Mouse (Mus musculus) embryonic facial prominence, embryonic 12.5 days (tissue): Measurements from ENCODE around the gene Pik3ap1. TPM values are rescaled to one million over a fixed set of nuclear protein-coding genes. Genes with fewer than 3 reads are reported as not detected.

Experiments used
- ATAC-seq: fragments of 200-750 bp; cut with Nextera tagmentation; 2 replicates; pipeline ENCODE4 v1.8.0; 2017; ENCODE audit not compliant: insufficient number of reproducible peaks, insufficient read depth, low FRiP score, low TSS enrichment
- H3K27ac ChIP-seq: fragments of 300-500 bp; sonication (generic); 2 replicates; pipeline ENCODE4 v1.5.1; 2016; ENCODE audit warnings: mild to moderate bottlenecking
- H3K27me3 ChIP-seq: fragments of 300-500 bp; sonication (generic); 2 replicates; pipeline ENCODE4 v1.6.1; 2016; ENCODE audit warnings: mild to moderate bottlenecking, moderate library complexity
- H3K36me3 ChIP-seq: fragments of 300-500 bp; sonication (generic); 2 replicates; pipeline ENCODE4 v1.6.1; 2016; ENCODE audit warnings: mild to moderate bottlenecking
- H3K4me1 ChIP-seq: fragments of 300-500 bp; sonication (generic); 2 replicates; pipeline ENCODE4 v1.6.1; 2016
- H3K4me2 ChIP-seq: fragments of 300-500 bp; sonication (generic); replicated peaks from 2 replicates; pipeline ENCODE4 v1.6.1; 2016; ENCODE audit warnings: mild to moderate bottlenecking, moderate library complexity
- H3K4me3 ChIP-seq: fragments of 300-500 bp; sonication (generic); 2 replicates; pipeline ENCODE4 v1.5.1; 2016; ENCODE audit warnings: mild to moderate bottlenecking
- H3K9ac ChIP-seq: fragments of 300-500 bp; sonication (generic); 2 replicates; pipeline ENCODE4 v1.6.1; 2016; ENCODE audit warnings: mild to moderate bottlenecking, moderate library complexity
- H3K9me3 ChIP-seq: fragments of 300-500 bp; sonication (generic); 2 replicates; pipeline ENCODE4 v1.6.1; 2016; ENCODE audit warnings: mild to moderate bottlenecking, moderate library complexity
- WGBS: fragments of 180-500 bp; shearing (Covaris S2); methylation state at CpG from one replicate; pipeline ENCODE4 v1.1.7; 2016; 5-methylcytosine and 5-hydroxymethylcytosine counted together
- polyA plus RNA-seq: library from polyadenylated mRNA; unstranded; fragments of >200 nt; fragmentation: Nextera tagmentation; extraction: Ambion mirVana; gene quantifications from 2 replicates; pipeline ENCODE4 v1.2.1, GENCODE M21; 2016

Gene Pik3ap1
- polyA plus RNA-seq, 1 experiment from 2014 or later = 2.9 TPM

DNA sequence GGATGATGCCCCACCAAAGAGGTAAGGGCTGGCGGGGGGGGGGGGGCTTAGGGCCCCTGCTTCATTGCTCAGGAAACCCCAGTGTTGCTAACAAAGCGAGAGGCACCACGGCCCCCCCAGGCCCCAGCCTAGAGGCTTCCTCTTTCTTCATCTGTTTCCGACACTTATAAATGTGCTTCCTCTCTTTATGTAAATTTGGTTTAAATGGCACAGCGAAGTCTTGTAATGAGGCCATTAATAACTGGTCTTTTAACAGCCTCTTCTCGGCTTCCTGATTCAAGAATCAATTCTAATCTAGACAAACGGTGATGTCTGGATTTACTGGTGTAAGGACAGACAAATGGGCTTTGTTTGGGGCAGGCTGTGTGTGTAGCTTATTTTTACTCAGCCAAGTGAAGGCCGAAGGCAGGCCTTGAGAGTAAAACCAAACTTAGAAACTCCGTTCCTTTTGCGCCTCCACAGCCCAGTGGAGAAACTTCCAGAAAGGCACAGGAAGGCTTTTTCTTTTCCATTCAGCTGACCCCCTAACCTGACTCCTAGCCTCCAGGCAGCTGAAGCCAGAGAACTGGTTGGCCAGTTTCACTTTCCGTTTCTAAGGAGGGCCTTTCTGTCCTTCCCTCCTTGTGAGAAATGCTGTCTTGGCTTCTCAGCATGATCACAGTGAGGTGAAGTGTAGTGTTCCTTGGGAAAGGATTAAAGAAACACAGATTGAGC lies 39.7 kb downstream of the Pik3ap1 start:
- Histone ChIP-seq H3K27me3 (no peaks in the 10 kb centered on the region), H3K9ac (no peak overlapping the region)

DNA sequence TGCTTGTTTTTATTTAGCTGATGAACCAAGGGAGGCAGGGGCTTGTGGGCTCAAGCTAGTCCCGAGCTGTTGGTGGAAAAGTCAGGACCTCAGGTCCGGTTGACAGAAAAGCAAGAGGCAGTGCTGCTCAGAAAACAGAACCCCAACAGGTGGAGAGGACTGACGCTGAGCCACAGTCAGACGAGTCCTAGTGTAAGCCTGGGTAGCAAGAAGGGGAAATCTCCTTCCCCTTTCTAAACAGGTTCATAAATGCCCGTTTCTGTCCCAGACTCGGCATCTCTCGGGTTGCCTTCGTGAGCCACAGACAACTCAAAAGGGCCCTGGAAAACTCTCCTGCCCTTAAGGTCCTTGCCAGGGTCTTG lies 40.3 kb downstream of the Pik3ap1 start:
- peaks cover 3% of the 10 kb centered on the region; the same call in 1 of the 2 replicates for H3K4me1 ChIP-seq
- ATAC-seq = no peak
- 81% methylated on average over 8 of the region's 8 CpGs for WGBS

More for the DNA sequence above, 39.7 kb downstream of the Pik3ap1 start:
- H3K4me1 ChIP-seq = peaks cover 3% of the 10 kb centered on the region; the same call in 1 of the 2 replicates
- no peaks in the 10 kb centered on the region for H3K9me3 ChIP-seq
- WGBS = 58% methylated on average over 11 of the region's 11 CpGs
- no peak for ATAC-seq
- no peak overlapping the region for H3K4me2 ChIP-seq
- H3K27ac ChIP-seq = no peak overlapping the region
- no peak overlapping the region for H3K4me3 ChIP-seq
- H3K36me3 ChIP-seq = no peaks in the 10 kb centered on the region

DNA sequence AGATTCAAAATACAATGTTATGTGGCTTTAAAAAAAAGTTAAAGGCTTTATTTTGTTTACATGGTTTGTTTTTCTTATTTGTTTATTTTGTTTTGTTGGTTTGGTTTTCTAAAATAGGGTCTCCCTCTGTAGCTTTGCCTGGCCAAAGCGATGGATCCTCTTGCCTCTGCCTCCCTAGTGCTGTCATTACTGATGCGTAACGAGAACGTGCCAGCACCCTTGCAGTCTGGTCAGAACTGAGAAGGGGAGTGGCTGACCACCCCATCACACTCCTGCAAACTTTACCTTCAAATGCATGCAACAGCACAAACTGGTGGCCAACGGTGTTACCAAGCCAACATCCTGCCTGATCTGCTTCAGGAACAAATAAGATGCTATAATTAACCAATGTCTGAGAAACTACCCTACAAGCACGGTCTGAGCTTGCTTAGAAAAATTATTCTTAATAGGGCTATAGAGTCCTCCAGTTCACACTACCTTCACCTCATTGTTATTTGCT lies 42.3 kb downstream of the Pik3ap1 start:
- no peak for ATAC-seq
- WGBS = 83% methylated on average over 6 of the region's 6 CpGs
- no peaks in the 10 kb centered on the region for H3K36me3 ChIP-seq

More for the DNA sequence above, 40.3 kb downstream of the Pik3ap1 start:
- Histone ChIP-seq H3K27ac (no peak overlapping the region), H3K4me3 (no peak overlapping the region), H3K36me3 (no peaks in the 10 kb centered on the region), H3K27me3 (no peaks in the 10 kb centered on the region), H3K9me3 (no peaks in the 10 kb centered on the region), H3K4me2 (no peak overlapping the region), H3K9ac (no peak overlapping the region)

DNA sequence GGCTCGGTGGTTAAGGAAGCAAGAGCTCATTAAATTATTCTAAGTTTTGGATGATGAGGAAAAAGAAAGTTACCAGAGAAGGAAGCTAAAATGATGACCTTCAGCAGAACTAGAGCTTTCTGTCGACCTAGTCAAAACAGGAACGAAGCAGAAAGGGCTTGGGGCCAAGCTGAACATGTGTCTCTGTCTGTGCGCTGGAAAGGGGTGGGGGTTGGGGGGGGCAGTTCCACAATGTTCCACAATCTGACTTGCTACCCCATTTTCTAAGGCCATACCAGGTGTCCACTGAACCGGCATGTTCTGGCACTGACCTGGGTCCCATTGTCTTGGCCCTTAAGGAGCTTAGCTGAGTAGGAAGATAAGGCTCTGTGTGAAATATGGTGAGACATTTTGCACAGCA lies 43.2 kb downstream of the Pik3ap1 start:
- H3K4me1 ChIP-seq = peaks cover 8% of the 10 kb centered on the region
- no peaks in the 10 kb centered on the region for H3K9me3 ChIP-seq
- no peaks in the 10 kb centered on the region for H3K27me3 ChIP-seq
- no peak overlapping the region for H3K27ac ChIP-seq
- ATAC-seq = no peak
- H3K36me3 ChIP-seq = no peaks in the 10 kb centered on the region
- no peak overlapping the region for H3K9ac ChIP-seq
- 83% methylated on average over 5 of the region's 5 CpGs for whole genome bisulfite sequencing
- no peak overlapping the region for H3K4me2 ChIP-seq
- H3K4me3 ChIP-seq = no peak overlapping the region

More for the DNA sequence above, 42.3 kb downstream of the Pik3ap1 start:
- H3K27ac ChIP-seq = no peak overlapping the region
- no peak overlapping the region for H3K4me2 ChIP-seq
- H3K27me3 ChIP-seq = no peaks in the 10 kb centered on the region
- no peaks in the 10 kb centered on the region for H3K9me3 ChIP-seq
- H3K4me1 ChIP-seq = peaks cover 8% of the 10 kb centered on the region
- no peak overlapping the region for H3K9ac ChIP-seq
- H3K4me3 ChIP-seq = no peak overlapping the region

DNA sequence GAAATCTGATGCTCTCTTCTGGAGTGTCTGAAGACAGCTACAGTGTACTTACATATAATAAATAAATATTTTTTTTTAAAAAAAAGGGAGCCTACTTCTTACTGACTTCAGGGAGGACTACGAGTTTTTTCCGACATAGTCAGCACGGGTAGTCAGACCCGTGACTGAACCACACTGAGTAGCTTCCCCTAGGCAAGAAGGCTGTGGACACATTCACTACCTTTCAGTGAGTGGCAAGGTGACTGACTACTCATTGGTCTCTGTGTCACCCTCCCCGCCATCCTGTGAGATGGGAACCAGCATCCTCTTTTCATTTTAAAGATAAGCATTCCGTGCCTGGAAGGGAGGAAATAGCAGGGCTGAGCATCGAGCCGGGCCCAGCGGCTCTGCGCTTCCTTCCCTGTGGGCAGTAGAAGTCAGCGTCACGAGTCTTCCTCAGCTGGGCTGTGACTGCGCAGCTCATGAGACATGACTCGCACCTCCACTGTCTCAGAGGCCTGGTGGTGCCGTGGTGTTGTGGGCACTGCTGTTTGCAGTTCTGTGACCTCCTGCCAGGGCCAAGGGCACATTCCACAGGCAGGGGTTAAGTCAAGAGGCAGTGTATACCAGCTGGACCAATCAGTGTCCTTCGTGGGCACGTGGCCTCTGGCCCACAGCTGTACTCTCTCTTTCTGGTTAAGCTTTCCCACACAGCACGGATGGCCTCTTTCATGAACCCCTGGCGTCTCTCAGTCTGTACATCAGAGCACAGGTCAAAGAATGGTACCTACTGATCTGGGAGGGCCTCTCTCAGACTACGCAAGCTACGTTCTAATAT lies 45.7 kb downstream of the Pik3ap1 start:
- Histone ChIP-seq H3K36me3 (no peaks in the 10 kb centered on the region), H3K4me2 (no peak overlapping the region), H3K9me3 (no peaks in the 10 kb centered on the region), H3K4me3 (no peak overlapping the region), H3K4me1 (peaks cover 5% of the 10 kb centered on the region), H3K27ac (no peak overlapping the region), H3K9ac (no peak overlapping the region), H3K27me3 (no peaks in the 10 kb centered on the region)
- no peak for ATAC-seq
- 59% methylated on average over 21 of the region's 21 CpGs for WGBS

DNA sequence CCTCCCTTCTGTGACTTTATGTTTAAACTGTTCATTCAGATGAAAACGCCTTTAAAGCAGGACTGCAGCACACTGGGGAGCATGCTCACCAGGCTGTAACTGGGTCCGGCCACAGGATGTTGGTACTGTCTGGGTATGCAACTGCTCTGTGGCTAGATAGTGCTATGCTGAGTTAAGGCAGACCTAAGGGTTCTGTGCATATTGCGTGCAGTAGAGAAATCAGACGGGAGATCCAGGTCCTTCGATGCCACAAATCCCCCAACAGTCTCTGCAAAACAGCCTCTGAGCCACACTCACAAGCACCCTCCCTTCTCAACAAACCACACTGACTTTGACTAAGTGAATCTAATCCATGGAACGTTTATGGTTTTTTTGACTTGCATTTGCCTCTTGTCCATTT lies 46.5 kb downstream of the Pik3ap1 start:
- no peak overlapping the region for H3K27ac ChIP-seq
- no peak overlapping the region for H3K9ac ChIP-seq
- H3K9me3 ChIP-seq = no peaks in the 10 kb centered on the region
- no peak overlapping the region for H3K4me2 ChIP-seq
- no peaks in the 10 kb centered on the region for H3K27me3 ChIP-seq
- no peak overlapping the region for H3K4me3 ChIP-seq
- 83% methylated on average over 6 of the region's 6 CpGs for WGBS
- H3K4me1 ChIP-seq = peaks cover 5% of the 10 kb centered on the region
- no peak for ATAC-seq
- no peaks in the 10 kb centered on the region for H3K36me3 ChIP-seq

DNA sequence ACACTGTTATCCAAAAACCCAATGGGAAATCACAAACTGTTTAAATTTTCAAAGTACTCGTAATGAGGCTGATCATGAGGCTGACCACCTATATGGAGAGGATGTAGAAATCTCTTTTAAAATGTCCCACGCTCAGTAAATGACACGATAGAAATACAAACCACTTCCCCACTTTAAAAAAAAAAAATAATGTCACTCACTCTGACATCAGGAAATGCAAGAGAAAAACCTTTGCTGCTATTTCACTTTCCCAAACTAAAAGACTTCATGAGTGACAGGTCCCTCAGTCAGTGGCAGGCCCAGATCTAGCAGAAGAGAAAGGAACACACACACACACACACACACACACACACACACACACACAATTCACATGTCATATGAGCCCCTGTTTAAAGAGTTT lies 49.2 kb downstream of the Pik3ap1 start:
- ATAC-seq = no peak
- Histone ChIP-seq H3K36me3 (no peaks in the 10 kb centered on the region), H3K4me3 (no peak overlapping the region), H3K9me3 (no peaks in the 10 kb centered on the region), H3K27me3 (no peaks in the 10 kb centered on the region), H3K9ac (no peak overlapping the region), H3K4me2 (no peak overlapping the region), H3K27ac (no peak overlapping the region), H3K4me1 (peaks cover 5% of the 10 kb centered on the region)
- 87% methylated on average over 3 of the region's 3 CpGs for WGBS

DNA sequence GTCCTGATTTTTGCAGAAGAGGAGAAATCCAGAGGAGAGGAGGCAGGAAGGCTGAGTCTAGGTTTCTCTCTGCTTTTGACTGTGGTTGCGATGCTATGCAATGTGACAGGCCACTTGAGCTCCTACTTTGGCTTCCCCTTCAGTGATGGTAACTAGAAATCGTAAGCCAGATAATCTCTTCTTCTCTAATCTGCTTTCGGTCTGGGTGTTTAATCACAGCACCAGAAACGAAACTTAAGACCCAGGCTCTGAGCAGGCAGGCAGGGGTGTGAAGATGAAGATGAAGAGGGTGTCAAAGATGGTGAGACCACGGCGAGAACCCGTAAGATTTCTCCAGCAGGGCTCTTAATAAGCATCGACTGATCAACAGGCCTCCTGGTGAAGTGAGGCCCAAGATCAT lies 51.9 kb downstream of the Pik3ap1 start:
- Histone ChIP-seq H3K9me3 (no peaks in the 10 kb centered on the region), H3K4me3 (no peak overlapping the region), H3K27me3 (no peaks in the 10 kb centered on the region), H3K36me3 (no peaks in the 10 kb centered on the region), H3K27ac (no peak overlapping the region), H3K9ac (no peak overlapping the region), H3K4me1 (no peaks in the 10 kb centered on the region), H3K4me2 (no peak overlapping the region)
- no peak for ATAC-seq
- WGBS = 83% methylated on average over 8 of the region's 8 CpGs

DNA sequence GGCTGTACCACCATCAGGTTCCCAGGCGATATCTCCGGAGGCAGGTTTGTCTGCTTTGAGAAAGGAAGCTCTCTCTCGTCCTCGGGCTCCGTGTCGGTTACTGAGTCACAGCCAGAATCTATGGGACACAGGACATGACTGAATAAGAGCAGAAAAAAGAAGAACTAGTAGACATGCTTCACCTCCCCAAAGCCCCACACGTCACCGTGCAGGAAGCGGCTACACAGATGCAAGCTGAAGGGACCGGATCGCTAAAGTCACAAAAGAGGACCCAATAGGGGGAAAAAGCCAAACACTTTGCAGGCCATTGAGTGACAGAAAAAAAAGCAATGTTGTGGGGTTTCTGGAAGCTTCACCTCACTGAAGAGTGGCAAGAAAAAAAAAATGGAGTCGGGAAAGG lies 52.7 kb downstream of the Pik3ap1 start:
- no peaks in the 10 kb centered on the region for H3K4me1 ChIP-seq
- no peak overlapping the region for H3K9ac ChIP-seq
- H3K4me3 ChIP-seq = no peak overlapping the region
- H3K4me2 ChIP-seq = no peak overlapping the region
- no peaks in the 10 kb centered on the region for H3K36me3 ChIP-seq
- H3K27me3 ChIP-seq = no peaks in the 10 kb centered on the region
- no peak for ATAC-seq
- WGBS = 89% methylated on average over 12 of the region's 12 CpGs
- no peaks in the 10 kb centered on the region for H3K9me3 ChIP-seq
- no peak overlapping the region for H3K27ac ChIP-seq

DNA sequence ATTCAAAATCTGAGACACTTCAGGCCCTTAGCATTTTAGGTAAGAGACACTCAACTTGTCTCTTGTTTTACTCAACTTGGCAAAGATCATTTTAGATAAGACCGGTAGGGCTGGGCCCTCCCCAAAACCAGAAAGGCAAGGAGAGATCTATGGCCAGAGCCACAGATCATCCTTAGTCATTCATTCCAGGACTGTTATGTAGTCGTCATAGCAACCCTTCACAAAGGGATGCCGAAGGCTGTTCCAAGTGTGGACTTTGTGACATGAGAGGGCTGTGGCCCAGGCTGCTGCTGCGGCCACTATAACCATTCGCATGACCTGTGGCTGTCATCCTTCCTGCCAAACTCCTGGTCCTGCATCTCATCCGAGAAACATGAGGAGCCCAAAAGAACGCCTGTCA lies 54.5 kb downstream of the Pik3ap1 start:
- H3K9me3 ChIP-seq = no peaks in the 10 kb centered on the region
- no peak for ATAC-seq
- H3K9ac ChIP-seq = no peak overlapping the region
- 86% methylated on average over 7 of the region's 7 CpGs for WGBS
- no peak overlapping the region for H3K27ac ChIP-seq
- H3K4me3 ChIP-seq = no peak overlapping the region
- H3K4me2 ChIP-seq = no peak overlapping the region
- H3K4me1 ChIP-seq = no peaks in the 10 kb centered on the region
- H3K36me3 ChIP-seq = no peaks in the 10 kb centered on the region
- no peaks in the 10 kb centered on the region for H3K27me3 ChIP-seq

DNA sequence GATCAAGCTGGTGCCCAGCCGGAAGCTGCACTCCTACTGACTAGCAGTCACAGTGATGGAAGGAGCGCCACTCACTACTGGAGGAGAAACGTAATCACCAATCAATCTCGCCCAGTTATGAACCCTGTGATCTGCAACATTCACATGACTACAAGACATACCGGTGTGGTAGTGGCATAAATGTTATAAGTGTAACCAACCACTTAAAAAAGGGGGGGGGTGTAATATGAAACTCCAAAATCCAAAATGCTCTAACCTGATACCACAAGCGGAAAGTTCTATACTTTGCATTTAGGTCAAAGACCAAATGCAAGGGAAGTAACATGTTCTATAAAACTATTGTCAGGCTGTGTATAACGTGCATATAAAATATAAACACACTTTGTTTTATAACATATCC lies 54.9 kb downstream of the Pik3ap1 start:
- Histone ChIP-seq H3K9ac (no peak overlapping the region), H3K4me2 (no peak overlapping the region), H3K27me3 (no peaks in the 10 kb centered on the region), H3K36me3 (no peaks in the 10 kb centered on the region), H3K4me3 (no peak overlapping the region), H3K4me1 (no peaks in the 10 kb centered on the region), H3K27ac (no peak overlapping the region), H3K9me3 (no peaks in the 10 kb centered on the region)
- 90% methylated on average over 7 of the region's 7 CpGs for WGBS
- ATAC-seq = no peak

DNA sequence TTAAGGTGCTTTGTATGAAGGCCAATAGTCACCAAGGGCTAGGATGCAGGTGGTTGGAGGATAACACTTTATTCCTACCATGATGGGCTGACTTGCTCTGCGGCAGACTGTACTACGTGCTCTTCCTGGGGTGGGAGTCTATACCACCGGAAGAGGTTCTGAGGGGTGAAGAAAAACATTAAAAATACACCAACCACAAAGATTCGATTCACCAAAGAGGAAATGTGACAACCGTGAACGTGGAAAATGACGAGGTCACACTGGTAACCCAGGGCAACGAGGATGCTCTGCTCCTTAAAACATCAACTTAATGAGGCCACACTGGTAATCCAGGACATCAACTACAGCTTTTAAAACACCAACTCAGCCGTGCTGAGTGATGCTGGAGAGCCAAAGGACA lies 56.2 kb downstream of the Pik3ap1 start:
- no peaks in the 10 kb centered on the region for H3K9me3 ChIP-seq
- H3K36me3 ChIP-seq = no peaks in the 10 kb centered on the region
- no peak overlapping the region for H3K9ac ChIP-seq
- no peak overlapping the region for H3K4me3 ChIP-seq
- no peak for ATAC-seq
- H3K27ac ChIP-seq = no peak overlapping the region
- H3K4me2 ChIP-seq = no peak overlapping the region
- no peaks in the 10 kb centered on the region for H3K27me3 ChIP-seq
- 82% methylated on average over 9 of the region's 9 CpGs for WGBS
- no peaks in the 10 kb centered on the region for H3K4me1 ChIP-seq
